Mouse (Mus musculus) hindbrain, embryonic 15.5 days (tissue): ENCODE measurements around the gene Ttll3. TPM values are rescaled to one million over a fixed set of nuclear protein-coding genes. Genes with fewer than 3 reads are reported as not detected.

Experiments used
- ATAC-seq: fragments of 200-750 bp; cut with Nextera tagmentation; 2 replicates; pipeline ENCODE4 v1.8.0; 2017; ENCODE audit warnings: low read depth, moderate number of reproducible peaks, moderate TSS enrichment; ENCODE audit not compliant: low FRiP score
- H3K27ac ChIP-seq: fragments of 300-500 bp; sonication (generic); replicated peaks from 2 replicates; pipeline ENCODE4 v1.5.1; 2015; ENCODE audit warnings: mild to moderate bottlenecking, inconsistent platforms
- H3K27me3 ChIP-seq: fragments of 300-500 bp; sonication (generic); 2 replicates; pipeline ENCODE4 v1.6.1; 2015; ENCODE audit warnings: control low read depth, inconsistent platforms
- H3K36me3 ChIP-seq: fragments of 300-500 bp; sonication (generic); 2 replicates; pipeline ENCODE4 v1.6.1; 2015; ENCODE audit warnings: control low read depth, inconsistent platforms
- H3K4me1 ChIP-seq: fragments of 300-500 bp; sonication (generic); replicated peaks from 2 replicates; pipeline ENCODE4 v1.6.1; 2015; ENCODE audit warnings: control low read depth, inconsistent platforms
- H3K4me2 ChIP-seq: fragments of 300-500 bp; sonication (generic); 2 replicates; pipeline ENCODE4 v1.6.1; 2015; ENCODE audit warnings: moderate library complexity, mild to moderate bottlenecking, inconsistent platforms
- H3K4me3 ChIP-seq: fragments of 300-500 bp; sonication (generic); 2 replicates; pipeline ENCODE4 v1.5.1; 2015; ENCODE audit warnings: mild to moderate bottlenecking, inconsistent platforms
- H3K9ac ChIP-seq: fragments of 300-500 bp; sonication (generic); 2 replicates; pipeline ENCODE4 v1.6.1; 2015; ENCODE audit warnings: inconsistent platforms
- H3K9me3 ChIP-seq: fragments of 300-500 bp; sonication (generic); 2 replicates; pipeline ENCODE4 v1.6.1; 2016; ENCODE audit warnings: control low read depth, inconsistent platforms
- WGBS: fragments of 180-500 bp; shearing (Covaris S2); methylation state at CpG from one replicate; pipeline ENCODE4 v1.1.7; 2015; 5-methylcytosine and 5-hydroxymethylcytosine counted together
- polyA plus RNA-seq: library from polyadenylated mRNA; unstranded; fragments of >200 nt; fragmentation: Nextera tagmentation; extraction: Ambion mirVana; gene quantifications from 2 replicates; pipeline ENCODE4 v1.2.1, GENCODE M21; 2015

The Ttll3 gene
- polyA plus RNA-seq, 1 experiment from 2014 or later: 11.3 TPM

DNA sequence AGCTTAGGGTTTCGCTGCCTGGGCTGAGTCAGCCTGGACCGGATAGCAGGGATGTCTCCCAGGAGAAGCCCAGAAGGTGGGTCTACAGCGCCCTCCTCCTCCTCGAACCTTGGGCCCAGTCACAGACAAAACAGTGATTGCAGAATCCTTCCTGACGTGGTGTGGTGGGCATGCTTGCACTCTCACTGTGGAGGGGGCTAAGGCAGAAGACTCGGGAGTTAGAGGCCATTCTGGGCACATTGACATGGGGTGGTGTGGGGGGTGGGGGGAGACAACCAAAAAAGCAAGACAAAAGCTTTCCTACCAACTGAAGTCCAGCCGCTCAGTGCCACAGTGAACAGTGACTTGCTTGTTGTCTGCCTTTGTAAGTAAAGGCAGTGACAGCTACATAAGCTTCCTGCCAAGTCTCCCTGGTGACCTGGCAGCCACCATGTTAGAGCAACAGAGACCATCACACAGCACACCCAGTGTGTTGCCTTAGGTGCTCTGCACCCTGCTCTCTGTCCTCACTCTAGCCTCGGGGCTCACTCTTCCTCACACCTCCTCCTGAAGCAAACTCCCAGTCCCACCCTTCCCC lies 4.6 kb upstream of the Ttll3 start:
- H3K36me3 ChIP-seq: peaks cover 85% of the 10 kb centered on the region
- H3K27ac ChIP-seq: peak overlapping the region; percentile 55; the same call in 1 of the 2 replicates
- peak; percentile 79 for ATAC-seq
- H3K27me3 ChIP-seq: no peaks in the 10 kb centered on the region
- H3K4me1 ChIP-seq: peaks cover 1% of the 10 kb centered on the region
- H3K9ac ChIP-seq: no peak overlapping the region
- WGBS: 82% methylated on average over 8 of the region's 8 CpGs
- H3K4me2 ChIP-seq: no peak overlapping the region
- no peak overlapping the region for H3K4me3 ChIP-seq
- no peaks in the 10 kb centered on the region for H3K9me3 ChIP-seq

GRCm38 (mm10) chr6:113385160-113385714 lies 3.8 kb upstream of the Ttll3 start:
- Histone ChIP-seq H3K27ac (peak overlapping the region; percentile 50), H3K9ac (no peak overlapping the region), H3K9me3 (no peaks in the 10 kb centered on the region), H3K4me1 (no peaks in the 10 kb centered on the region), H3K36me3 (peaks cover 93% of the 10 kb centered on the region), H3K4me2 (no peak overlapping the region), H3K4me3 (no peak overlapping the region), H3K27me3 (no peaks in the 10 kb centered on the region)
- peak; percentile 31; the same call in 1 of the 2 replicates for ATAC-seq
- 84% methylated on average over 11 of the region's 11 CpGs for WGBS

DNA sequence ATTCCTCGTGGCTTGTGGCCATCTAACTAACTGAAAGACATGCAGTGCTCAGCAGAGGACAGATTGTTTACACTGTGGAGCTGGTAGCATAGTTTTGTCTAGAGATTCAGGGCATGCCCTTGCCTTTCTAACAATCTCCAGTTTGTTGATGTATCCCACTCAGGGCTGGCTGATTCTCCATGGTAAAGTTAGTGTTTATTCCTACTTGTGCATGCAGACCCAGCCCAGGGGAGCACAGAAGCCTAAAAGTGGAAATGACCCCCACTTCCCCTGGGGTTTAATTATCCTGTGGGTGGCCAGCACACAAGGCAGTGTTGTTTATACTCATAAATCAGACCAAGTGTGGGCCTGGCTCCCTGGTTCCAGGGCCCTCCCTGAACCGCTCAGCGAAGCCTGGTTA lies 3.0 kb upstream of the Ttll3 start:
- H3K27me3 ChIP-seq: no peaks in the 10 kb centered on the region
- 76% methylated on average over 3 of the region's 3 CpGs for WGBS
- H3K27ac ChIP-seq: peak overlapping the region; percentile 50
- H3K9me3 ChIP-seq: no peaks in the 10 kb centered on the region
- no peak overlapping the region for H3K9ac ChIP-seq
- H3K36me3 ChIP-seq: peaks cover 86% of the 10 kb centered on the region
- H3K4me3 ChIP-seq: no peak overlapping the region
- peak; percentile 69; the same call in 1 of the 2 replicates for ATAC-seq
- H3K4me1 ChIP-seq: no peaks in the 10 kb centered on the region
- H3K4me2 ChIP-seq: no peak overlapping the region

DNA sequence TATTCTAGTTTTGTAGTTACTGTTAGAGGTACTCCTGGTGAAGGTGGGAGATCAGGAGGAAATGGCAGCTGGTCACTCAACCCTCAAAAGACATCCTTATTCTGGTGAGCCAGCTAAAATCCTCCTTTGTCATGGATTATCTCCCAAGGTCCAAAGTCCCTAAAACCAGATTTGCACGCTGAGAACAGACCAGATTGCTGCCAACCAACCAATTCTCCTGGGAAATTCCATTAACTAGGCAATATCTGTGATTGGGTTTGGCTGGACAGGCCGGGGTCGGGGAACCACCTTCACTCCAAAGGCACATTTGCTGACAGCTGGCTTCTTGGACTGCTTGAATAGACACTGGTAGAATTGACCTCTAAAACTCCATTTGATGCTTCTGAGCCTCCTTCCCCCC lies 1.7 kb downstream of the Ttll3 start:
- no peak for ATAC-seq
- 72% methylated on average over 3 of the region's 3 CpGs for WGBS
- Histone ChIP-seq H3K4me2 (no peak overlapping the region), H3K27ac (no peak overlapping the region), H3K4me1 (peaks cover 9% of the 10 kb centered on the region), H3K4me3 (no peak overlapping the region), H3K9ac (no peak overlapping the region), H3K9me3 (no peaks in the 10 kb centered on the region), H3K27me3 (no peaks in the 10 kb centered on the region), H3K36me3 (peaks cover 52% of the 10 kb centered on the region)

DNA sequence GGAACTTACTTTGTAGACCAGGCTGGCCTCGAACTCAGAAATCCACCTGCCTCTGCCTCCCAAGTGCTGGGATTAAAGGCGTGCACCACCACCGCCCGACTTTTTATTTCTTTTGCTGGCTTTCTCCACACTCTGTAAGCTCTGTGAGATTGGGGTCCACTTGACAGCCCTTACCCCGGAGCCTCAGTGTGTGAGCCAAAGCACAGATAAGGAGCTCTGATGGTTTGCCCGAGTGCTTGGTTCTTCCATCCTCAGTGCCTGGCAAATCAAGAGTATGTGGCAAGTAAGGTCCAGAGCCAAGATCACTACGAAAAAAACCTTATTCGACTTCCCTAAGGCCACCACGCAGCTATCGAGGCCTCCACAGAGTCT lies 2.9 kb downstream of the Ttll3 start:
- Histone ChIP-seq H3K36me3 (peaks cover 41% of the 10 kb centered on the region), H3K9ac (peak overlapping the region; percentile 55), H3K4me3 (peak overlapping the region; percentile 41), H3K4me2 (peak overlapping the region; percentile 80), H3K27me3 (no peaks in the 10 kb centered on the region), H3K9me3 (no peaks in the 10 kb centered on the region), H3K27ac (peak overlapping the region; percentile 82), H3K4me1 (peaks cover 9% of the 10 kb centered on the region)
- WGBS: 19% methylated on average over 10 of the region's 10 CpGs
- ATAC-seq: no peak

GRCm38 (mm10) chr6:113392387-113393071 lies 3.5 kb downstream of the Ttll3 start:
- Histone ChIP-seq H3K9me3 (no peaks in the 10 kb centered on the region), H3K4me3 (peak overlapping the region; percentile 41), H3K9ac (peak overlapping the region; percentile 55), H3K27ac (peak overlapping the region; percentile 82), H3K4me2 (peak overlapping the region; percentile 80), H3K36me3 (peaks cover 36% of the 10 kb centered on the region), H3K27me3 (no peaks in the 10 kb centered on the region), H3K4me1 (peaks cover 9% of the 10 kb centered on the region)
- under 1% methylated on average over 51 of the region's 51 CpGs for WGBS
- ATAC-seq: peak; percentile 92

- peaks cover 9% of the 10 kb centered on the region for H3K4me1 ChIP-seq
- no peak overlapping the region for H3K9ac ChIP-seq
- H3K4me3 ChIP-seq: no peak overlapping the region
- 88% methylated on average over 6 of the region's 6 CpGs for WGBS
- H3K9me3 ChIP-seq: no peaks in the 10 kb centered on the region
- H3K27ac ChIP-seq: no peak overlapping the region
- peaks cover 21% of the 10 kb centered on the region for H3K36me3 ChIP-seq
- H3K27me3 ChIP-seq: no peaks in the 10 kb centered on the region
- no peak overlapping the region for H3K4me2 ChIP-seq
- no peak for ATAC-seq
These were observed 4.9 kb downstream of the Ttll3 start for GRCm38 (mm10) chr6:113393951-113394350.

DNA sequence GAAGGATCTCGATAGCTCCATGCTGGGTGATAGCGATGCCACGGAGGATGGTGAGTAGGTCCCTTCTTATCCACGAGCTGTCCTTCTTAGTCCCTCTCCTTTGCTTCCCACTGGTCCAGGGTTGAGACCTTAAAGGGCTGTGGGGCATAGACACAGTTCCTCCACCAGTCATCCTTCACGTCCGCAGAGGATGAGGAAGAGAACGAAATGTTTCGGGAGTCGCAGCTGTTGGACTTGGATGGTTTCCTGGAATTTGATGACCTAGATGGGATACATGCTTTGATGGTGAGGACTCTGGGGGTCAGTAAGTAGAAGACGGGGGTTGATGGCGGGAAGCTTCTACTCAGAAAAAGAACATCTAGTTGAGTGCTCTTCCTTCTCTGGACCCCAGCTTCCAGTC lies 5.8 kb downstream of the Ttll3 start:
- no peak overlapping the region for H3K4me3 ChIP-seq
- no peak overlapping the region for H3K27ac ChIP-seq
- peaks cover 13% of the 10 kb centered on the region for H3K36me3 ChIP-seq
- no peak overlapping the region for H3K4me2 ChIP-seq
- 92% methylated on average over 11 of the region's 11 CpGs for WGBS
- no peak overlapping the region for H3K9ac ChIP-seq
- H3K9me3 ChIP-seq: no peaks in the 10 kb centered on the region
- H3K27me3 ChIP-seq: no peaks in the 10 kb centered on the region
- ATAC-seq: no peak
- peaks cover 9% of the 10 kb centered on the region for H3K4me1 ChIP-seq

- H3K4me2 ChIP-seq: no peak overlapping the region
- H3K36me3 ChIP-seq: peaks cover 8% of the 10 kb centered on the region; the same call in 1 of the 2 replicates
- WGBS: 93% methylated on average over 6 of the region's 6 CpGs
- no peak overlapping the region for H3K9ac ChIP-seq
- H3K4me3 ChIP-seq: no peak overlapping the region
- ATAC-seq: no peak
- H3K4me1 ChIP-seq: peaks cover 9% of the 10 kb centered on the region
- no peak overlapping the region for H3K27ac ChIP-seq
- no peaks in the 10 kb centered on the region for H3K27me3 ChIP-seq
- H3K9me3 ChIP-seq: no peaks in the 10 kb centered on the region
These were observed 6.4 kb downstream of the Ttll3 start for GRCm38 (mm10) chr6:113395501-113395900.

DNA sequence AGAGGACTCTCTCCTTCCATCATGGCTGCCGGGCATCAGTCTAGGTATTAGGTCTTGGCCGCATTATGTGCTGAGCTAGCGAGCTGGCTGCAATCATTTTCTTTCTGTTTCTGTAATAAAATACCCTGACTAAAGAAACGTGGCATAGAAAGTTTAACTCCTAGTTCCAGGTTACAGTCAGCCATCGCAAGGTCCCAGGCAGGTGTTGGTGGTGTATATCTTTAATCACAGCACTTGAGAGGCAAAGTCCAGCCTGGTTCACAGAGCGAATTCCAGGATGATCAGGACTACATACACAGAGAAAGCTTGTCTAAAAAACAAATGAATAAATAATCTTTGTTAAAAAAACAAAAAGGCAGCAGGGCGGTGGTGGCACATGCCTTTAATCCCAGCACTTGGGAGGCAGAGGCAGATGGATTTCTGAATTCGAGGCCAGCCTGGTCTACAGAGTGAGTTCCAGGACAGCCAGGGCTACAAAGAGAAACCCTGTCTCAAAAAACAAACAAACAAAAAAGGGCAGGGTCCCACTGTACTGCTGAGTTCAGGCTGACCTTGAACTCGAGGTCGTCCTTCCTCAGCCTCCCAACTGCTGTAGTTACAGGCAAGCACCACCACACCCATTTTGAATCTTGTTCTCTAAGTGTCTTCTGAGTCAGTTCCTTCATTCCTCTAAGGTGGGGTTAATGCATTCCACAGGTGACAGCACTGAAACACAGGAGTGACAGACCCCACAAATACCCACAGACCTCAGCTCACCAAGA lies 7.4 kb downstream of the Ttll3 start:
- Histone ChIP-seq H3K27me3 (no peaks in the 10 kb centered on the region), H3K9me3 (no peaks in the 10 kb centered on the region), H3K36me3 (peaks cover 8% of the 10 kb centered on the region; the same call in 1 of the 2 replicates), H3K4me1 (peaks cover 9% of the 10 kb centered on the region), H3K4me3 (no peak overlapping the region), H3K9ac (no peak overlapping the region), H3K27ac (no peak overlapping the region), H3K4me2 (no peak overlapping the region)
- ATAC-seq: no peak
- 86% methylated on average over 10 of the region's 10 CpGs for WGBS

DNA sequence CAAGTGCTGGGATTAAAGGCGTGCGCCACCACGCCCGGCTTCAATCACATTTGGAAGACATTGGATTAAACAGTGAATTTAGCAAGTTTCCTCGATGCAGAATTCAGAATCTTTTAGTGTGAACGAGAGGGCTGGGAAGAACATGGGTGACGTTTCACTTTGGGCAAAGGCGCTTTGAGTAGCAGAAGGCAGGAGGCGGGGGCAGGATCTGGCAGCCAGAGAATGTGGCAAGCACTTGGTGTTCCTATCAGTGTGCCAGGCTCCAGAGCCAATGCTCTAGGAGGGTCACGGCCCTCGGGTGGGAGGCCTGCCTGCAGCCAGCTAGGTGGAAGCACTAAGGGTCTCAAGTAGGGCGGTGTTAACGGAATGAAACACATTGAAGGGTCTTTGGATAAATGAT lies 13.0 kb downstream of the Ttll3 start:
- 95% methylated on average over 13 of the region's 13 CpGs for WGBS
- no peaks in the 10 kb centered on the region for H3K9me3 ChIP-seq
- H3K36me3 ChIP-seq: no peaks in the 10 kb centered on the region
- no peak overlapping the region for H3K9ac ChIP-seq
- no peak overlapping the region for H3K4me2 ChIP-seq
- no peak overlapping the region for H3K4me3 ChIP-seq
- H3K4me1 ChIP-seq: no peaks in the 10 kb centered on the region
- no peak for ATAC-seq
- no peak overlapping the region for H3K27ac ChIP-seq
- no peaks in the 10 kb centered on the region for H3K27me3 ChIP-seq
